Mouse (Mus musculus): ENCODE measurements at regions not wholly inside any gene's neighbourhood (a gene's known extent, or its start where the extent isn't known, plus 50 kb on each side); places are given as distances from the start of the nearest gene placed in this dataset.

DNA sequence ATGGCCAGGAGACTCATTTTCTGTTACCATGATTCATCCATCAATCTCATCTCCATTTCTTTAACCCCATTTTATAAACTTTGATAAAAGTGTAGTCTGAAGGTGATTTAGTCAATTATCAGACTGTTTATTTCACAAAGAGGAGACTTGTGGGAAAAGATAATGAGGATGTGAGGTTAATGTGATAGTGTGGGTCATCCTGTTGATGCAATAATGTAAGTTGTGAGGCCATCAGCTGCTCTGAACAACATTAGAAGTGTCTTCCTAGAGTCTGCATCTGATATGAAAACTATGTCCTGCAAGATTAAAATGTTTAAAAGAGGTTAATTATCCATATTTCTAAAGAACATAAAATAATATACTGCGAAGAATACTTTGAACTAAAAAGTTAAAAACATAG, 842.8 kb downstream of the Pcdh17 start:
- DNase-seq = no peak

- no peak for DNase-seq
These were observed 844.1 kb downstream of the Pcdh17 start for GRCm38 (mm10) chr14:85287460-85287859.

DNA sequence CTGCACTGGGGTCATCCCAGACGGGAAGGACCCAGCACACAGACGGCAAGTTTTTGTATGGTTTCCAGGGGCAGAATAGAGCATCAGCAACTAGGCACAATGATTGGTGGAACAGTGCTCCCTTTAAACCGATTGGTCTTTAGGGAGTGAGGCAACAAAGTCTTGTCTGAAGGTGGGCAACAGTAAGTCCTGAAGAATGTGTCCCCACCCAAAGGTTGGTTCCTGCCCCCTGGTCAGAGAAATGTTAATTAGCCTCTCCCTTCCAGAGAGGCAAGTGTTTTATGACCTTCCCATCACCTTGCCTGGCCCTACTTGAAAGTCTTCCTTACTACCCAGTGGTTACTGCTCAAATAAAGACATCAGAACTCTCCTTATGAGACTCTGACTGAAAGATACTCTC, 855.6 kb downstream of the Pcdh17 start:
- DNase-seq = no peak

DNA sequence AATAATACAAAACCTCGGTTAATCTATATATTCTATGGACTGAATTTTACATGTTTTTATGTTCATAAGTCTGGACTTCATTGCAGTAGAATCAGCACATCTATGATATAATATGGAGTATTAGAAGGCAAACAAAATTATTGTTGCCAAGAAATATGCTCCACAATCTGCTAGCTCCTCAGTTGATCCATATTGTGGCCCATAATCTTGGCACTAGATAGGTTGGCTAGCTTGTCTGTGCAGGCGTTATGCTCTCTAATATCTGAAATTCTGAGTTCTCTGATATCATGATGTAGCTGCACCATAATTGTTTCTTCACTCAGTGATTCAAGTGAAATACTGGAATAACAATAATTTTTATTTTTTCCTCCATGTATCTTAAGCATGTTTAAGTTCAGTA, 877.3 kb downstream of the Pcdh17 start:
- DNase-seq = peak; percentile 3 to 10

DNA sequence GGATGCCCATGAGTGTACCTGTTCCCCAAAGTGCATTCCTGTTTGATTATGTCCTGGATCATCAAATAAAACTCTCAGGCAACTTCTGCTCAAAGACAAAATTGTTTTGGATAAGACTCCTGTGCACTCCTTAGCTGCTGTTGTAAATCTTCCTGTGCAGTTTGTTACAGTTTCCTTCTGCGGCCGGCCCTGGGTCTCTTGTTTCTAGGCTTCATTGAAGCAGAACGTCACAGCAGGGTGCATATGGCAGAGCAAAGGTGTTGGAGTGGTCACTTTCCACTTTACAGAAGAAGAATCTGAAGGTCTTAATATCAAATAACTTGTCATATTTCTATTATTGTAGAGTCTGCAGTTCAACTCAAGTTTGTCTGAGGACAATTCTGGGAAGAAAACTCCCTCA, 889.9 kb downstream of the Pcdh17 start:
- peak; percentile 3 to 11 for DNase-seq

- DNase-seq = no peak
These were observed 893.8 kb downstream of the Pcdh17 start for GRCm38 (mm10) chr14:85337182-85337581.

DNA sequence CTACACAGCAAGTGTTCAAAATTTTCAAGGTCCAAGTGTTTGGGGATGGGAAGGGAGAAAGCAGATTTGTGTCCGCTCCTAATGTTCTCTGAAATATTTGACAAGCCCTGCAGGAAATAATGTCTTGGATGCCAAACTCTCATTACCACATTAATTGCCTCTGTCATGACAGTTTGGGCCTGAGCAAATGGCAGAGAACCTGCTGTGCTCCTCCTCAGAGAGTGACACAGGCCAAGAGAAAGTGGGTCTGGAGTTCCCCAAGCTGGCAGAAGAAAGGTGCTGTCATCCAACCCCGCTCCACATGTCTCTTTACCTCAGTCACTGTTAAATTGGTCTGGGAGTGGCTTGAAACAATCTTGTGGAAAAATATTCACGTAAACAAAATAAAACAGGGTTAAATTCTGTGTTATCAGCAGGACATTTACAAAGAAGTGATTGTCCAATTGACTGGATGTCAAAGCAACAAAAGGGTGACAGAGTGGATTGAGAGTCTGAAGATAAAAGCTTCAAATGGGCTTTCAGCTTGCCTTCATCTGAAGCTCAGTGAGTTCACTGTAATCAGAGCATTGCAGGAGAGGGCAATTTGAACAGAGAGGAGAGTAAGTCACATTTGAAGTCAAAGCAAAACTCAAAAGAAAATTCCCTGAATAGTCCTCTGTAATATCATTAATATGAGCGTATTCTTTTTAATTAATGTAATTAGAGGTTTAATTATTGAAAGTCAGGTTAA, 911.4 kb downstream of the Pcdh17 start:
- peak; percentile 69 to 81 for DNase-seq

DNA sequence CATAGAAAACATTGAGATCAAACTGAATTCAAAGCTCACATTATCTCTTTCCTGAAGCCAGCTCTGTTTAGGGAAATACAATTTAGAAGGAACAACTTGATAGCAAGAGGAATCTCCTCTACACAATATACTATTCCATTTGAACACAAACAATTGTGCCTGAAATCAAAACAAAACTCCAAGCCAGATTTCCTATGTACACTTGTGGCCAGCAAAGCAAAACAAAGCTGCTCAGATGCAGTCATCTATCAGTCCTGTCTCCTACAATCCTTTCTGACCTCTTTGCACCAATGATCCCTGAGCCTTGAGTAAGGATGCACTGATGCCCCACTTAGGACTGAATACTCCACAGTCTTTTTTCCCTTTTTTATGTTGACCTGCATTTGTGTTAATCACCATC, 920.2 kb downstream of the Pcdh17 start:
- no peak for DNase-seq

- DNase-seq = no peak
These were observed 929.9 kb downstream of the Pcdh17 start for GRCm38 (mm10) chr14:85373312-85373711.

GRCm38 (mm10) chr14:85403644-85404043, 960.3 kb downstream of the Pcdh17 start:
- DNase-seq = no peak
